Mouse (Mus musculus) spleen, adult 2 months (tissue): ENCODE results near the gene Topaz1.

Experiments used
- CTCF ChIP-seq: fragments of 200-500 bp; IDR thresholded peaks from 2 replicates; pipeline ENCODE4 v1.5.1; 2011; ENCODE audit warnings: mild to moderate bottlenecking, inconsistent platforms; ENCODE audit not compliant: insufficient read depth, insufficient read length, insufficient replicate concordance; ENCODE audit errors: extremely low read depth
- POLR2A ChIP-seq: fragments of 200-500 bp; IDR thresholded peaks from 2 replicates; pipeline ENCODE4 v1.6.1; 2011; ENCODE audit warnings: low read depth, low read length, inconsistent platforms

DNA sequence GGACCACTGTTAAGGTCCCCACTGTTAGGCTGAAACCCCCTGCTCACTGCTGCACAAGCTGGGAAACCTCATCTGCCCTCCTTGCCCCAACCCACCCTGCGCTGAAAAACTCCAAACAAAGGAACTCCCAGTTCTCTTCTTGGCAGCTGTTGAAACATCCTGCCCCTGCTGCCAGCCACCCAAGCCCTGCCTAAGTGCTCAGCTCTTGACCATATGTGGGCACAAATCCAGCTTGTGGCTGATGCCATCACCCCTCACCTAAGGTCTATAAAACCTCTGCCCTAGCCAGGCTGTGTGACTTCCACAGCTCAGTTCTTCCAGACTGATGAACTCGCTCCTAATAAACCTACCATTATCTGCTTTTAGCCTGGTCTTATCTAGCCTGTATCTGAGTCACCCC, 11.1 kb upstream of the Topaz1 start:
- no peak for TF ChIP-seq POLR2A
- TF ChIP-seq CTCF: no peak
